Mouse (Mus musculus): ENCODE data around the gene Gm11032.
"Not testable (repeated sequence)": the region's sequence is repeated elsewhere in the genome, so short reads cannot be mapped to it uniquely, and the experiment has no call there.

The Gm11032 gene

GRCm38 (mm10) chr11:4620017-4620485, at the start of gene Gm11032:
TSS of gene Gm11032 (plus strand) at chr11:4620067.
- no peak for DNase-seq

DNA sequence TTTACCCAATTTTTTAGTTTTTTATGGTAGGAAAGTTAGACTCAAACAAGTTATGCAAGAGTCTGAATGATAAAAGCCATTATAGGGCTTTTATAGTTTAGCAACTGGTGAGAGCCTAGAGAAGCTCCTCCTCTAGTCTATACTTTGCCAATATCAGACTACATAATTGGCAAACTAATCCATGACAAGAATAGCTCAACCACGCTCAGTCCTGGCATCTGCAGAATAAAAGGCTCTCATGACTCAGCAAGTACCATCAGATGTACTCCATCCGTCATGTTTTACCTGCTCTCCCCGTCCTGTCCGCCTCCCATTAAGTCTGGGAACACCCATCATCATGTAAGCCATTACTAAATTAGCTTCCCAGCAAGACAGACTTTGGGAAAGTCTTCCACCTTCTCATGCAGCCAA, 48.4 kb upstream of the Gm11032 start:
- DNase-seq, result no peak

DNA sequence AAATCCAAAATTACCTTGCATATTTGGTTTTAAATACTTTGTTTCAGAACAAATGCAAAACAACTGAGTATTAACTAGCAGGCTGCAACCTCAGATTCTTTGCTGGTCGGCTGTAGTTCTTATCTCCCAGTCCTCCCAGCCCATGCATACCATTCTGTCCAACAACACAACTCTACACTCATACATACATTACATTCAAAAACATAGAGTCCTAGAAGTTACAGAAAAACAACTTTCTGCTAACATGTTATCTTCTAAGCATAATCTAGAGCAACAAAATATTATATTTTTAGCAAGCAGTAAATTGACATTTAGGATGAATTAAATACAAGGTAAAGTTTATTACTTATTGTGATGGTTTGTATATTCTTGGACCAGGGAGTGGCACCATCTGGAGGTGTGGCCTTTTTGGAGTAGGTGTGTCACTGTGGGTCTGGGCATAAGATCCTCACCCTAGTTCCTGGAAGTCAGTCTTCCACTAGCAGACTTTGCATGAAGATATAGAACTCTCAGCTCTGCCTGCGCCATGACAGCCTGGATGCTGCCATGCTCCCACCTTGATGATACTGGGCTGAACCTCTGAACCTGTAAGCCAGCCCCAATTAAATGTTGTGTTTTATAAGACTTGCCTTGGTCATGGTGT, 43.7 kb upstream of the Gm11032 start:
- DNase-seq, result not testable (repeated sequence)

DNA sequence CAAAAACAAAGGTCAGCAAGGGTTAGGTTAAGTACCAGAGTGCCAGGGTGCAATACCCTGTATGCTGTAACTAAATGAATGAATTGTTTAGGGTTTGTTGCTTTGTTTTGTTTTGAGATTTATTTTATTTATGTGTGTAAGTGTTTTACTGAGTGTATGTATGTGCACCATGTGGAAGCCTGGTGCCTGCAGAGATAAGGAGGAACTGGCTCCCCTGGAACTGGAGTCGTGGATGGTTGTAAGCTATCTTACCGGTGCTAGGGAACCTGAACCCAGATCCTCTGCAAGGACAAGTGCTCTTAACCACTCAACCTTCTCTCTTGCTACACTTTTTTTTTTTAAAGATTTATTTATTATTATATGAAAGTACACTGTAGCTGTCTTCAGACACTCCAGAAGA, 42.8 kb upstream of the Gm11032 start:
- DNase-seq, result no peak

DNA sequence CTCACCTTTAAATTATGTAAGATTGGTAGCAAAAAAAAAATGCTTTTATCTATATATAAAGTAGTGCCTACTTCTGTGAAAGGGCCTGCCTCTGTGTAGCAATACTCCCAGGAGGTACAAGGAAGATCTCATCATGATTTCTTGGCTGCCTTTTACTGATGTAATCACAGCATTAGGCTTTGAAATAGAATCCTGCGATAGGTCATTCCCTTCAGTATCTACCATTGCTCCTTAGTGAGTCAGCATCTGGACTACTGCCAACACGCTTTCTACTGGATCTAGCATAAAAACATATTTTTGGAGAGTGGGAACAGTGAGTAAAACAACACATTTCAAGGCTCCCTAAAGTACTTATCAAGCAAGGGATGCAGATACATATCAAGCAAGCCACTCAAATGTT, 41.2 kb upstream of the Gm11032 start:
- DNase-seq, result peak; percentile 70

- DNase-seq, result peak; percentile 32
Measured at GRCm38 (mm10) chr11:4591811-4592210, 28.1 kb upstream of the Gm11032 start.

GRCm38 (mm10) chr11:4593491-4593848, 26.4 kb upstream of the Gm11032 start:
- no peak for DNase-seq

DNA sequence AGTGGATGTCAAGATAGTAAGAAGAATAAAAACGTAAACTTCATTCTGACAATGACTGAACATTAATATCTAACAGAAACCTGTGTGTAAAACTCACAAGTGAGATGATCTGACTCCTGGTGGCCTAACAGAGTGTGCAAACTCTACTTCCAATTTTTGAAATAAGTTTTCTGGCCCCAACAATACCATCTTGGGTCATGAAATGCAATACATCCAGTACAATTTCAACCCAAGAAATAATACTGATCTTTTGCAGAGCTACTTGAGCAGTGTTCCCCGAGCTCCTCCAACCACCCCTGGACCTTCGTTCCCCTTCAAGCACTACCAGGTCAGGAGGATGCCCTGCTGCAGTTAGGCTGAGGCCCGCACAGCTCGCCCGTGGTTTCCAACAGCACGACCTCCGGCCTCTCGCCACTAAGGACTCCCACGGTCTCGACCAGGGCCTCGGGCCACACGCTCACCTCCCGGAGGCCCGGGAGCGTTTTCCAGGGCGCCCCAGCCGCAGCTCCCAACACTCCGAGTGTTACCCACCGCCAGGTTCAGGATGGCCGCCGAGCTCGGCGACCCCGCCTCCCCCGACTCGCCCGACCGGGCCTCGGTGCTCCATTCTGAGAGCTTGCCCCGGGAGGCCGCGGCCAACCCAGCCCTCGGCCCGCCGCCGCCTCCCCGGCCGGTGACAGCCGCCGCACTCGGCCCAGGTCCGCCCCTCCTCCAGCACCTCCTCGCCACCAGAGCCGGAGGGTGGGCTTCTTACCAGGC, 25.8 kb upstream of the Gm11032 start:
- DNase-seq, result peak; percentile 40

DNA sequence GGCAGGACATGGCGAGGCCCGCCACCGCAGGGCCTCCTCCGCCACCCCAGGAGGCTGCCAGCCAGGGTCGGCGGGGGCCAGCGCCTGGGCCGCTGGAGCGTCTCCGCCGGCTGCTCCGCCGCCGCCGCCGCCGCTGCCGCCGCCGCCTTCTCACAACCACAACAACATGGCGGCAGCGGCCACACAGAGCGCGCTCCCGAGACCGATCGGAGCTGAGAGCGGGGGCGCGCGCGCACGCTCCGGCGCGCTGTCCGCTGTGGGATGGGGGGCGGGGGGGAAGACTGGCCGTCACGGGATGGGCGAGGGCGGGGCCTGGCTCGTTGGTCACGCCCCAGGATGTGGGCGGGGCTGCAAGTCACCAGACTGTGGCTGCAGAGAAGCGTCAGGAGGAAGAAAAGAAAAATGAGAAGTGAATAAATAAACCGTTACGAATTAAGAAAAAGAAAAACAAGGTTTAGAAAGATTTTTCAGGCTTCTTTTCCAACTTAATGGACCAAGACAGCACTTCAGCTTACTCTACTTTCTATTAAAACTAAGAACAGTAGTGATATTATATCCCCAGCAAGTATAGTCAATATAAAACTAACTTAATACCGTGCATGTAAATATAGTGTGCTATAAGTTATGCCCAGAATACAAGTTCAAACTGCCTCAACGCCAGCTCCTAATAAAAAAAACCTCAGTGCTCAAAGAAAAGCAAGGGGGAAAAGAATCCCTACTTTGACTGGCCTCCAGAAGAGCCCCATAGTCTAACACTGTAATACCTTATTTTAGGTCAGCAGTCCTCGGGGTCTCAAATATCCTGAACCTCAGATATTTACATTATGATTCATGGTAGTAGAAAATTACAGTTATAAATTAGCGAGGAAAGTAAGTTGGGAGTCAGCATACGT, 25.0 kb upstream of the Gm11032 start, which contains the start of gene Mtmr3:
Gene Mtmr3 (minus strand): TSS at position 256 of the 893 bp plus-strand sequence.
- peak; percentile 98 for DNase-seq

DNA sequence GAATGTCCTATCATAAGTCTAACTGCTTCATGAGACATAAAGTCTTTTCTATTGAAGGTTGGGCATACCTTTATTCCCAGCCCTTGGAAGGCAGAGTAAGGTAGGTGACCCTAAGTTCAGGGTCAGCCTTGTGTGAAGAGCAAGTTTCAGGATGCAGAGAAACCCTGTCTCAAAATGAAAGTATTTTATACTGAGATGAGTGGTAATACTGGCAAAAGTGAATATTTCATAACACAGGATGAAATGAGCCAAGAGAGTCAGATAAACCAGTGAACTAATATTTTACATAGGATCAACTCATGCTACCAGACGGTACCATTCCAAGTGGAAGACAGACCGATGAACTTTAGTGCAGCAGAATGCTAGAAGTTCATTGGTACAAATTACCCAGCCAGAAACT, 21.5 kb upstream of the Gm11032 start:
- no peak for DNase-seq

DNA sequence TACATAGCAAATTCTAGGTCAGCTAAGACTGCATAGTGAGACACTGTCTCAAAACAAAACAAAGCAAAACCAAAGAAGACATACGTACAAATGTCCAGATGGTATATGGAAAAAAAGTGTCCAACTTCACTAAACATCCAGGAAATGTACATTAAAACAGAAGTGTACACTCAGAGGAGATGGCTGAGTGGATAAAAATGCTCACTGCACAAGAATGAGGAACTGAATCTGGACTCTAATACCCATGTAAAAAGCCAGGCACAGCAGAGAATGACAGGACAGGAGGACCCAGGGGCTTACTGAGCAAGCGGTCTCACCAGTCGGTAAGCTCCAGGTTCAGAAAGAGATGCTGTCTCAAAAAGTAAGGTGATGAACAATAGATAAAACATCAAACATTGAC, 20.0 kb upstream of the Gm11032 start:
- no peak for DNase-seq

- no peak for DNase-seq
Measured at GRCm38 (mm10) chr11:4601890-4602289, 18.0 kb upstream of the Gm11032 start.

DNA sequence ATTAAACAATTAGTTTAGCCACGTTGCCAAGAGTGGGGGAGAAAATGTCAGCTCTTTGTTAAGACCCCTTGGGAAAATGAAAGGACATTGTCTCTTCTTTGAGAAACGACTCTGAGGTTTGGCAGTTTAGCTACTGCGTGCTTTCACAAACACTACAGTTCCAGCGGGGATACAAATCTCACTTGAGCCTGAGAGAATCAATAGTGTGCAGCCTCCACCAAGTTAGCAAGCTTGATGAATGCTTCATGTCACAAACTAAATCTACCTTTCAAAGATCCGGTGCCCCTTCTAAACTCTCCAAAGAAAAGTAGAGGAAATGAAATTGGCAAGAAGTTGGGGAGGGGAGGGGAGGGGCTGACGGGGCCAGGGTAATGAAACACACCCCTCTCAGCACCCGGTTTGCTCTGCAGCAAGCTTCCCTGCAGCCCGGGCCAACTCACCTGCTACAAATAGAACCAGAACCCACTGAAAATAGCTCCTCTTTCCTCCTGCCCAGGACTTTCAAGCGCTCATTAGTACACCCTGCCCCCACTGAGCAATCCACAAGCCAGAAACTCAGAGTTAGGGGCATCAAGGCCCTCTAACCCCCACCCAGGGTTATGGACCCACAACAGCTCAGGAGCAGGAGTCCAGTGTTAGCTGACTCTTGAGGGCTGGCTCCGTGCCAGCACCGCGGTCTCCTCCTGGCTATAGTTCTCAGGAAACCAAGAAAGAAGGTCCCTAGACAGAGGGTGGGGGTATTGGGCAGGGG, 17.0 kb upstream of the Gm11032 start:
- peak; percentile 42 for DNase-seq

DNA sequence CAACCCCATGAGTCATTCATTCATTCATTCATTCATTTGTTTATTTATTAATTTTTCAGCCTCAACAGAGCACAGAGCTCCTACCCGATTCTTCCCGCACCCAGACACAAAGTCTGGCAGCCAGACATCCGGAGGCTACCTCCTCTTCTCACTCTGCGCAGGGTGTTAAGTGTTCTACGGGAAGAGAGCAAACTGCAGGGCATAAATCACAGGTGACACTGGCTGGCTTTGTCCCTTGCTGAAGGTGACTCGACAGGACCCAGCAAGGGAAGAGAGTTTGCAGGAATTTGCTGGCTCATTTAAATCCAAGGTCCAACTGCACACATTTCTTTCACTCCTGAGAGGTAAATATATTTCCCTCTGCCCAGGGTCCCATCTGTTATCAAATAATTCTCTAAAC, 15.4 kb upstream of the Gm11032 start:
- no peak for DNase-seq

GRCm38 (mm10) chr11:4605414-4605813, 14.5 kb upstream of the Gm11032 start:
- no peak for DNase-seq

DNA sequence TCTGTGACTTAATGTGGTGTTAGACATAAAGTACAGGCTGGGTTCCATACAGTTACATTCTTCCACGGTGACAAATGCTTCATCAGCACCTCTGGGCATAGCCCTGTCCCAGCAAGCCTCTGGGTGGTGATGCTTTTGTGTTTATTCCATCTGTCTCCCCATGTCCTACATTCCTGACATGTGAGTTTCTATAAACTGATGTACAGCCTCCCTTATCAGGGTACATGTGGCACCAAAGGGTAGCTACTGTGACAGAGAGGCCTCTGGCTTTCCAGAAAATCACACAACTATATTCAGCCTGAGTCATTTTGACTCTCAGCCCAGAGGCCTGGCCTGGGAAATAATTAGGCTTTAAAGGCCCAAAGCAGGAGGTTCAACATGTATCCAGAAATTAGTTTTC, 13.3 kb upstream of the Gm11032 start:
- DNase-seq, result no peak

GRCm38 (mm10) chr11:4611904-4612303, 8.0 kb upstream of the Gm11032 start:
- DNase-seq, result no peak

GRCm38 (mm10) chr11:4620501-4621108, 738 bp downstream of the Gm11032 start:
- DNase-seq, result peak; percentile 35

DNA sequence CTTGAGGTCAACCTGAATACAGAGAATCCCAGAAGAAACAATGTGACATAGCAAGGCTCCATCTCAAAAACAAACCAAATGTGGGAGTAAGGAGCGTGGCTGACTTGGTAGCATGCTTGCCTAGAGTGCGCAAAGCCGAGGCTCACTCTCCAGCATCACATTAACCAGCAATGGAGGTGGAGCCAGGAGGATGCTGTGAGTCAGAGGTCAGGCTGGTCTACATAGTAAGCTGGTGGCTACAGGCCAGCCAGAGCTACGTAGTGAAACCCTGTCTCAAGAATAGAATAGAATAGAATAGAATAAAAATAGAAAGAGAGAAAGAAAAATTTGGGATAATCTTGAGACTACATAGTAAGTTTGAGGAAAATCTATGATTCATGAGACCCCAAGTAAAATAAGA, 2.0 kb downstream of the Gm11032 start:
- no peak for DNase-seq

GRCm38 (mm10) chr11:4622442-4622986, 2.6 kb downstream of the Gm11032 start:
- no peak for DNase-seq

DNA sequence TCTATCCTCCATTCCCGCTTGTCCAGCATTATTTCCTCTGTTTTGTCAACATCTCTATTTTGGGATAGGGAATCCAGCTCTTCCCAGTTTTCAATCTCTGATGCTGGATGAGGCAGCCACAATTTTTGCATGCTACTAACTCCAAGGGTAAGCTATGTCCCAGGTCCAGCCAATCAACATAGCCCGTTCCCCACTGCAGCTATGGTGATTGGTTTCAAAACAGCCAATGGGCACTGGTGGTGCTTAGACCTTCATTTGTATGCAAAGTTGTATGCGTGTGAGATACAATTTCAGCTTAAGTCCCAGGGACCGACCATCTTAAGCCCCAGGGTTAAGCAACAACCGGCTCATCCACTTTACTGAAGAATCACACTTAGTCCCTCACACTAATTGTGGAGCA, 3.1 kb downstream of the Gm11032 start:
- DNase-seq, result no peak

GRCm38 (mm10) chr11:4625931-4626330, 6.1 kb downstream of the Gm11032 start:
- no peak for DNase-seq
